Mouse (Mus musculus) stomach, postnatal 0 days (tissue): ENCODE measurements around the gene Zfp422. TPM values are rescaled to one million over a fixed set of nuclear protein-coding genes. Genes with fewer than 3 reads are reported as not detected.

Experiments used
- ATAC-seq: fragments of 200-750 bp; cut with Nextera tagmentation; 2 replicates; pipeline ENCODE4 v1.8.0; 2017; ENCODE audit not compliant: low FRiP score, low TSS enrichment
- DNase-seq: peaks from one replicate; pipeline ENCODE4 v3.0.0-alpha.2; 2016; ENCODE audit warnings: low spot score
- H3K27ac ChIP-seq: fragments of 300-500 bp; sonication (generic); replicated peaks from 2 replicates; pipeline ENCODE4 v1.5.1; 2014; ENCODE audit warnings: mild to moderate bottlenecking, control low read depth
- H3K27me3 ChIP-seq: fragments of 300-500 bp; sonication (generic); 2 replicates; pipeline ENCODE4 v1.6.1; 2014; ENCODE audit warnings: low read length; ENCODE audit not compliant: control insufficient read depth, insufficient read depth
- H3K36me3 ChIP-seq: fragments of 300-500 bp; sonication (generic); 2 replicates; pipeline ENCODE4 v1.6.1; 2014; ENCODE audit warnings: low read length, mixed read lengths; ENCODE audit not compliant: control insufficient read depth, insufficient read depth
- H3K4me1 ChIP-seq: fragments of 300-500 bp; sonication (generic); replicated peaks from 2 replicates; pipeline ENCODE4 v1.6.1; 2014; ENCODE audit warnings: antibody characterized with exemption; ENCODE audit not compliant: control insufficient read depth, insufficient read depth
- H3K4me2 ChIP-seq: fragments of 300-500 bp; sonication (generic); replicated peaks from 2 replicates; pipeline ENCODE4 v1.6.1; 2014; ENCODE audit warnings: low read depth, mild to moderate bottlenecking, control low read depth, moderate library complexity
- H3K4me3 ChIP-seq: fragments of 300-500 bp; sonication (generic); 2 replicates; pipeline ENCODE4 v1.5.1; 2014; ENCODE audit warnings: low read depth, low read length, control low read depth
- H3K9ac ChIP-seq: fragments of 300-500 bp; sonication (generic); 2 replicates; pipeline ENCODE4 v1.6.1; 2014; ENCODE audit warnings: mild to moderate bottlenecking, low read length, control low read depth, mixed read lengths
- H3K9me3 ChIP-seq: fragments of 300-500 bp; sonication (generic); 2 replicates; pipeline ENCODE4 v1.6.1; 2016; ENCODE audit warnings: low read length; ENCODE audit not compliant: control insufficient read depth
- CTCF ChIP-seq: IDR thresholded peaks from 2 replicates; pipeline ENCODE4 v1.5.1; 2016; ENCODE audit warnings: antibody characterized with exemption, low read depth, mild to moderate bottlenecking, moderate library complexity
- EP300 ChIP-seq: optimal IDR thresholded peaks from 2 replicates; pipeline ENCODE3; 2016; ENCODE audit warnings: antibody characterized with exemption
- WGBS: fragments of 180-500 bp; shearing (Covaris S2); extraction: QIAGEN DNeasy Blood & Tissue Kit; methylation state at CpG from one replicate; pipeline ENCODE4 v1.1.7; 2014; 5-methylcytosine and 5-hydroxymethylcytosine counted together
- polyA plus RNA-seq: library from polyadenylated mRNA; unstranded; fragments of >200 nt; fragmentation: Nextera tagmentation; extraction: Ambion mirVana; gene quantifications from 2 replicates; pipeline ENCODE4 v1.2.1, GENCODE M21; 2015

The Zfp422 gene
- polyA plus RNA-seq, 1 experiment from 2014 or later: 54.4 TPM

DNA sequence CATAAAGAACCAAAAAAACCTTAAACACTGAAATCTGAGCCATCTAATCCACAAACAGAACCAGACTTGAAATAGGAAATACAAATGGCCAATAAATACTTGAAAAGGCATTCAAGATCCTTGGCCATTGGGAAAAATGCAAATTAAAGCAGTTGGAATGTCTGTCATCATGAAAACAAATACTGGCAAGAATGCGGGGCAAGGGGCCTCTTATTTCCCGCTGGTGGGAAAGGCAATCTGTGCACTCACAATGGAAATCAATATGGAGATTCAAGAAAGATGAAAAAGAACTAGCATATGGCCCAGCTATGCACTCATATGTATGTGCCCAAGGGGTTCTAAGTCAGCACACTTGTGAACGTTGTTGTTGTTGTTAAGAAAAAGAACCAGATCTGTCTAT, 38.1 kb upstream of the Zfp422 start:
- ATAC-seq (no peak), DNase-seq (no peak)
- Histone ChIP-seq H3K4me3 (no peak overlapping the region), H3K27me3 (no peaks in the 10 kb centered on the region), H3K9me3 (no peaks in the 10 kb centered on the region), H3K4me1 (no peaks in the 10 kb centered on the region; the same call in 1 of the 2 replicates), H3K27ac (no peak overlapping the region), H3K4me2 (no peak overlapping the region), H3K36me3 (no peaks in the 10 kb centered on the region), H3K9ac (no peak overlapping the region)
- TF ChIP-seq EP300 (no peak), CTCF (no peak)
- WGBS: 60% methylated on average over 3 of the region's 3 CpGs

DNA sequence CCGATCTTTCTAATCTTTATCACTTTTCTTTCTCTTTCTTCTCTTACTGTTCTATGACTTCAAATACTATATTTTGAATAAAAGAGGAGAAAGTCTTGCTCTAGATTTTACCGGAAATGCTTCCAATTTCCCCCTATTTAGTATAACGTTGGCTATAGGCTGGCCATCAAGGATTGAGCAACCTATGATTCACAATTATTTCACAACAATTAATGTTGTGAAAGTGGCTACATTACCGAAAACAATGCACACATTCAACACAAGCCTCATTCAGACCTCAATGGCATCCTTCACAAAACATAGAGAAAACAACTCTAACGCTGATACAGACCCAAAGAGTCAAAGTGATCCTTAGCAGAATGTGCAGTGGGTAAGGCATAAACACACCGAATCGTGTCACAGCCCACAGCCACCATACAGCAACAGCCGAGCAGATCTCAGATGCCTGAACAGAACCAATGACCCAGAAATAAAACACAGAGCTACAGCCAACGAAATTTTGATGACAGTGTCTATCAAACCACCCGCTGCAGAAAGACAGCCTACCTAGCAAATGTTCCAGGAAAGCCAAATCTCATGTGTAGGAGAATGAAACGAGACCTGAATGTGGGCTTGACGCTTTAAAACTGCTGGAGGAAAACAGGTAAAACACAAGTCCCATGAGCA, 37.4 kb upstream of the Zfp422 start:
- 82% methylated on average over 12 of the region's 12 CpGs for WGBS
- Histone ChIP-seq H3K4me3 (no peak overlapping the region), H3K4me2 (no peak overlapping the region), H3K27ac (no peak overlapping the region), H3K9me3 (no peaks in the 10 kb centered on the region), H3K9ac (no peak overlapping the region), H3K27me3 (no peaks in the 10 kb centered on the region), H3K36me3 (no peaks in the 10 kb centered on the region), H3K4me1 (no peaks in the 10 kb centered on the region; the same call in 1 of the 2 replicates)
- ATAC-seq (no peak), DNase-seq (no peak)
- TF ChIP-seq CTCF (no peak), EP300 (no peak)

DNA sequence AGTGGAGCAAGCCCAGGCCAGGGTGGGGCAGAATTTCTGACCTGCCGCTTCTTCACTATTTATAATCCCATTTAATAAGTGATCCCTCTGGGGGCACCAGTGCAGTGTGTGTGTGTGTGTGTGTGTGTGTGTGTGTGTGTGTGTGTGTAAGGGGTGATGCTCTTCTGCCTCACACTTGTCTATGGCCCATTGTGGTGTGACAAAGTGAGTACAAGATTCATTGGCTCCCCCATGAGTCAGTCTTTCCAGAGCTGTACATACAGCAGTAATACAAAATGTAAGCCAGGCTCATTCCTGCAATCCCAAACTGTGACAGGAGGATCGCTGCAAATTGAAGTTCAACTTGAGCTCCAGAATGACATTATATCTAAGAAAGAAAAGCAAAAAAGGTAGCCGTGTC, 36.0 kb upstream of the Zfp422 start:
- 68% methylated on average over 3 of the region's 3 CpGs for WGBS

DNA sequence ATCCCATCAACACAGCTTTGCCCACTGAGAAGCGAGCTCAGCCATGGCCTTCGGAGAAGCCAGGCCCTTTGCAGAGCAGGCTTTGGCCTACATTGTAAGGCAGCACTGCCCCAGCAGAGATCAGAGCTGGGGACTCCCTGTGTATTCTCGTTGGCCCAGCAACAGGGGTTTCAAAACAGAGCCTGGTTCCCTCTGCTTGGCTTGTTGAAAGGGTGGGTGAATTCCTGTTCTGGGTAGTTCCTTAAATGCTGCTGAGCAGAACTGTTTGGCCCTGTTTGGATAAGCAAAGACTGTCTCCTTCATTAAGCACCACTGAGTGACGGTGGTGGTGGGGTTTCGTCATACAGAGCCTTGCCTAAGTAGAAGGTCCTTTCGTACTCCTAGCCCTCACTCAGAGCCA, 35.2 kb upstream of the Zfp422 start:
- WGBS: 66% methylated on average over 6 of the region's 6 CpGs
- no peak for TF ChIP-seq EP300
- no peak for TF ChIP-seq CTCF
- Histone ChIP-seq H3K4me3 (no peak overlapping the region), H3K4me1 (no peaks in the 10 kb centered on the region; the same call in 1 of the 2 replicates), H3K9me3 (no peaks in the 10 kb centered on the region), H3K36me3 (no peaks in the 10 kb centered on the region), H3K27ac (no peak overlapping the region), H3K9ac (no peak overlapping the region), H3K4me2 (no peak overlapping the region), H3K27me3 (no peaks in the 10 kb centered on the region)
- DNase-seq (no peak), ATAC-seq (peak; percentile 56; the same call in 1 of the 2 replicates)

More for the DNA sequence above, 36.0 kb upstream of the Zfp422 start:
- H3K4me1 ChIP-seq: no peaks in the 10 kb centered on the region; the same call in 1 of the 2 replicates
- no peak overlapping the region for H3K9ac ChIP-seq
- TF ChIP-seq CTCF: no peak
- no peaks in the 10 kb centered on the region for H3K9me3 ChIP-seq
- no peaks in the 10 kb centered on the region for H3K36me3 ChIP-seq
- no peak overlapping the region for H3K4me3 ChIP-seq
- ATAC-seq (no peak), DNase-seq (no peak)
- H3K27ac ChIP-seq: peak overlapping the region; percentile 67; the same call in 1 of the 2 replicates
- no peak overlapping the region for H3K4me2 ChIP-seq
- H3K27me3 ChIP-seq: no peaks in the 10 kb centered on the region

DNA sequence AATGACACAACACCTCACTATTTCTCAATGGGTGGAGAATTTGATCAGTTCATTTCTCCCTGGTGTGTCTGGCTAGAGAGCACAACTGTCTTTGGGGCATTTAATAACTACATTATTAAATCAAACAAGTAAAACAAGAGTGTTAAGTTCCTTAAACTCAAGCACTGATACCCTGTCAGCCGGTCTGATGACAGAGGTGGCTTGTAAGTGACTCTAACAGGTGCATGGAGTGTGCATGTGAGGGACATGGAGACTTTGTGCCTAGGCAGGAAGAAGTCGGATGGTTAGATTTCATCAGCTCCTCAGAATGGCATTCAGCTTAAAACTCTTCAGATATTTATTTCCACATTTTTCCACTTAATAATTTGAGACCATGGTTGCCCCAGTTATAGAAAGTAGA, 34.6 kb upstream of the Zfp422 start:
- 87% methylated on average over 2 of the region's 2 CpGs for WGBS
- Histone ChIP-seq H3K9me3 (no peaks in the 10 kb centered on the region), H3K27ac (no peak overlapping the region), H3K4me2 (no peak overlapping the region), H3K27me3 (no peaks in the 10 kb centered on the region), H3K36me3 (no peaks in the 10 kb centered on the region), H3K4me3 (no peak overlapping the region), H3K9ac (no peak overlapping the region), H3K4me1 (no peaks in the 10 kb centered on the region)
- no peak for TF ChIP-seq CTCF
- no peak for TF ChIP-seq EP300
- ATAC-seq (no peak), DNase-seq (no peak)

DNA sequence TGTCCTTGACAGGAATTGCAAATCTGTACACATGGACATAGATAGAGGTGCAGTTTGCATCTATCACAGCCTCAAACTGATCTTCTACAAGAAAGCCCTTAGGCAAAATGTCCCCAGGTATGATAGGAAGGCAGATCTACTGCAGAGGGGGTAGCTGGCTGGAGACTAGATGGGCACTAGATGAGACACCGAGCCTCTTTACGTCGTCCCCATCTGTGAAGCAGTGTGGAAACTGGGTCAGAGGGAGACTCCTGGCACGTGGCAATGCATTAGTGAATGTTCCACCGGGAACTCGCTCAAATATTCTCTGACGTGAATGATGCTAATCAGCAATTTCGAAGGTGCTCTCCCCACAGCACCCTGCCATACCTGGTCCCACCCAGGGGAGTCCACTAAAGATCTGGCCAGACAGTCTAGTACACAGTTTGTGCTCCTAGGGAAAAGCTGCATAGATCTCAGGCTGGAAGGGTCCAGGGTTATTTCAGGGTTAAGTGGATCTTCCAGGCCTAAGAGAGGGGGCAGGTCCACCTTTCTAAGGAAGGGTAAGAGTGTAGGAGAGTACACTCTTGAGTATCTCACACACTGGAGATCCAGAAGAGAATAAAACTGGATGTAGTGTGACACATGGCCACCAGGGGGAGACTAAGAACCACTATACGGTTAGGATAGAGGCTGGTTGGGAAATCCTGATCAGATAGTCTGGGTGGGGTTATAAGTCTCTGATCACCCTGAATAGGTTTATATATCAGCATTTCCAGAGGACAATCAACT, 25.1 kb upstream of the Zfp422 start:
- Histone ChIP-seq H3K9ac (no peak overlapping the region), H3K27ac (no peak overlapping the region), H3K36me3 (no peaks in the 10 kb centered on the region), H3K4me2 (no peak overlapping the region), H3K4me3 (no peak overlapping the region), H3K9me3 (no peaks in the 10 kb centered on the region), H3K4me1 (peaks cover 2% of the 10 kb centered on the region; the same call in 1 of the 2 replicates), H3K27me3 (no peaks in the 10 kb centered on the region)
- peak; percentile 51 for ATAC-seq
- DNase-seq: peak; percentile 74
- TF ChIP-seq CTCF (peak; percentile 91), EP300 (no peak)
- 51% methylated on average over 9 of the region's 9 CpGs for WGBS
